Mouse (Mus musculus) forebrain, embryonic 15.5 days (tissue): ENCODE results near the gene Plxnd1. TPM values are rescaled to one million over a fixed set of nuclear protein-coding genes. Genes with fewer than 3 reads are reported as not detected.

Experiments
- ATAC-seq: fragments of 200-750 bp; cut with Nextera tagmentation; replicated peaks from 2 replicates; pipeline ENCODE4 v1.8.0; 2017; ENCODE audit warnings: mild to moderate bottlenecking, moderate TSS enrichment, moderate library complexity
- H3K27ac ChIP-seq: fragments of 300-500 bp; sonication (generic); replicated peaks from 2 replicates; pipeline ENCODE4 v1.5.1; 2015; ENCODE audit warnings: mild to moderate bottlenecking, inconsistent platforms
- H3K27me3 ChIP-seq: fragments of 300-500 bp; sonication (generic); 2 replicates; pipeline ENCODE4 v1.6.1; 2015; ENCODE audit warnings: inconsistent platforms
- H3K36me3 ChIP-seq: fragments of 300-500 bp; sonication (generic); 2 replicates; pipeline ENCODE4 v1.6.1; 2015; ENCODE audit warnings: mild to moderate bottlenecking, inconsistent platforms
- H3K4me1 ChIP-seq: fragments of 300-500 bp; sonication (generic); 2 replicates; pipeline ENCODE4 v1.6.1; 2015; ENCODE audit warnings: inconsistent platforms
- H3K4me2 ChIP-seq: fragments of 300-500 bp; sonication (generic); replicated peaks from 2 replicates; pipeline ENCODE4 v1.6.1; 2015; ENCODE audit warnings: mild to moderate bottlenecking, inconsistent platforms
- H3K4me3 ChIP-seq: fragments of 300-500 bp; sonication (generic); 2 replicates; pipeline ENCODE4 v1.5.1; 2015; ENCODE audit warnings: mild to moderate bottlenecking, inconsistent platforms
- H3K9ac ChIP-seq: fragments of 300-500 bp; sonication (generic); replicated peaks from 2 replicates; pipeline ENCODE4 v1.6.1; 2015; ENCODE audit warnings: mild to moderate bottlenecking, inconsistent platforms
- H3K9me3 ChIP-seq: fragments of 300-500 bp; sonication (generic); 2 replicates; pipeline ENCODE4 v1.6.1; 2016; ENCODE audit warnings: inconsistent platforms
- WGBS: fragments of 180-500 bp; shearing (Covaris S2); methylation state at CpG from one replicate; pipeline ENCODE4 v1.1.7; 2015; ENCODE audit warnings: mixed read lengths; 5-methylcytosine and 5-hydroxymethylcytosine counted together
- polyA plus RNA-seq: library from polyadenylated mRNA; unstranded; fragments of >200 nt; fragmentation: Nextera tagmentation; extraction: Ambion mirVana; gene quantifications from 2 replicates; pipeline ENCODE4 v1.2.1, GENCODE M21; 2015

The Plxnd1 gene
- polyA plus RNA-seq, 1 experiment from 2014 or later = 13.5 TPM

GRCm38 (mm10) chr6:115944638-115945037 is 50.2 kb downstream of the Plxnd1 start, which contains the start of gene H1foo:
TSS of gene H1foo (plus strand) at chr6:115944938.
- ATAC-seq = no peak

GRCm38 (mm10) chr6:115943498-115944427 is 51.0 kb downstream of the Plxnd1 start:
- Histone ChIP-seq H3K36me3 (no peaks in the 10 kb centered on the region), H3K27me3 (no peaks in the 10 kb centered on the region), H3K4me2 (no peak overlapping the region), H3K9ac (no peak overlapping the region), H3K4me3 (no peak overlapping the region), H3K9me3 (no peaks in the 10 kb centered on the region), H3K27ac (no peak overlapping the region), H3K4me1 (peaks cover 11% of the 10 kb centered on the region; the same call in 1 of the 2 replicates)
- whole genome bisulfite sequencing = 82% methylated on average over 9 of the region's 9 CpGs
- no peak for ATAC-seq

More at GRCm38 (mm10) chr6:115944638-115945037, 50.2 kb downstream of the Plxnd1 start, which contains the start of gene H1foo:
- Histone ChIP-seq H3K4me2 (no peak within 1 kb of the TSS), H3K27me3 (no peaks in the 10 kb centered on the region), H3K9me3 (no peaks in the 10 kb centered on the region), H3K9ac (no peak within 1 kb of the TSS), H3K27ac (no peak within 1 kb of the TSS), H3K36me3 (no peaks in the 10 kb centered on the region), H3K4me3 (no peak within 1 kb of the TSS), H3K4me1 (peaks cover 11% of the 10 kb centered on the region; the same call in 1 of the 2 replicates)
- 76% methylated on average over 5 of the region's 5 CpGs for WGBS

GRCm38 (mm10) chr6:115941128-115941527 is 53.7 kb downstream of the Plxnd1 start:
- H3K4me3 ChIP-seq = no peak overlapping the region
- ATAC-seq = no peak
- WGBS = 16% methylated on average over 10 of the region's 12 CpGs

GRCm38 (mm10) chr6:115940603-115941002 is 54.2 kb downstream of the Plxnd1 start:
- 76% methylated on average over 1 of the region's 1 CpGs for WGBS

More at GRCm38 (mm10) chr6:115941128-115941527, 53.7 kb downstream of the Plxnd1 start:
- Histone ChIP-seq H3K36me3 (no peaks in the 10 kb centered on the region), H3K27ac (no peak overlapping the region), H3K4me1 (peaks cover 5% of the 10 kb centered on the region; the same call in 1 of the 2 replicates), H3K27me3 (no peaks in the 10 kb centered on the region), H3K9ac (no peak overlapping the region), H3K9me3 (no peaks in the 10 kb centered on the region), H3K4me2 (no peak overlapping the region)

GRCm38 (mm10) chr6:115938798-115939197 is 56.0 kb downstream of the Plxnd1 start:
- Histone ChIP-seq H3K4me1 (peaks cover 3% of the 10 kb centered on the region; the same call in 1 of the 2 replicates), H3K36me3 (no peaks in the 10 kb centered on the region), H3K9me3 (no peaks in the 10 kb centered on the region), H3K4me3 (no peak overlapping the region), H3K27ac (no peak overlapping the region), H3K27me3 (no peaks in the 10 kb centered on the region), H3K4me2 (no peak overlapping the region), H3K9ac (no peak overlapping the region)
- no peak for ATAC-seq
- WGBS = 70% methylated on average over 1 of the region's 1 CpGs

More at GRCm38 (mm10) chr6:115940603-115941002, 54.2 kb downstream of the Plxnd1 start:
- peaks cover 3% of the 10 kb centered on the region; the same call in 1 of the 2 replicates for H3K4me1 ChIP-seq
- H3K9me3 ChIP-seq = no peaks in the 10 kb centered on the region
- H3K36me3 ChIP-seq = no peaks in the 10 kb centered on the region
- no peak overlapping the region for H3K4me3 ChIP-seq
- ATAC-seq = no peak
- no peak overlapping the region for H3K4me2 ChIP-seq
- no peaks in the 10 kb centered on the region for H3K27me3 ChIP-seq
- no peak overlapping the region for H3K27ac ChIP-seq
- no peak overlapping the region for H3K9ac ChIP-seq

- ATAC-seq = no peak
- Histone ChIP-seq H3K4me2 (no peak overlapping the region), H3K4me3 (no peak overlapping the region), H3K9ac (no peak overlapping the region), H3K27ac (no peak overlapping the region), H3K4me1 (peaks cover 3% of the 10 kb centered on the region; the same call in 1 of the 2 replicates), H3K27me3 (no peaks in the 10 kb centered on the region), H3K36me3 (no peaks in the 10 kb centered on the region), H3K9me3 (no peaks in the 10 kb centered on the region)
- WGBS = 95% methylated on average over 2 of the region's 2 CpGs
Measured at GRCm38 (mm10) chr6:115938011-115938410, 56.8 kb downstream of the Plxnd1 start.

- Histone ChIP-seq H3K4me1 (no peaks in the 10 kb centered on the region), H3K36me3 (no peaks in the 10 kb centered on the region), H3K27ac (no peak overlapping the region), H3K9me3 (no peaks in the 10 kb centered on the region), H3K4me2 (no peak overlapping the region), H3K9ac (no peak overlapping the region), H3K4me3 (no peak overlapping the region), H3K27me3 (no peaks in the 10 kb centered on the region)
- ATAC-seq = no peak
- 76% methylated on average over 8 of the region's 8 CpGs for WGBS
Measured at GRCm38 (mm10) chr6:115935544-115935943, 59.3 kb downstream of the Plxnd1 start.

GRCm38 (mm10) chr6:115932391-115932790 is 62.4 kb downstream of the Plxnd1 start:
- Histone ChIP-seq H3K27me3 (no peaks in the 10 kb centered on the region), H3K27ac (no peak overlapping the region), H3K4me2 (no peak overlapping the region), H3K9ac (no peak overlapping the region), H3K4me1 (peaks cover 11% of the 10 kb centered on the region), H3K9me3 (no peaks in the 10 kb centered on the region), H3K36me3 (no peaks in the 10 kb centered on the region), H3K4me3 (no peak overlapping the region)
- no peak for ATAC-seq
- 95% methylated on average over 3 of the region's 3 CpGs for WGBS

GRCm38 (mm10) chr6:115931639-115932038 is 63.2 kb downstream of the Plxnd1 start, which contains the start of gene Rho:
TSS of gene Rho (plus strand) at chr6:115931748.
- H3K4me3 ChIP-seq = no peak within 1 kb of the TSS
- no peak within 1 kb of the TSS for H3K4me2 ChIP-seq
- H3K27ac ChIP-seq = no peak within 1 kb of the TSS
- H3K9me3 ChIP-seq = no peaks in the 10 kb centered on the region
- 90% methylated on average over 14 of the region's 14 CpGs for WGBS
- peaks cover 18% of the 10 kb centered on the region for H3K4me1 ChIP-seq
- no peaks in the 10 kb centered on the region for H3K36me3 ChIP-seq
- H3K9ac ChIP-seq = no peak within 1 kb of the TSS
- ATAC-seq = no peak
- no peaks in the 10 kb centered on the region for H3K27me3 ChIP-seq

GRCm38 (mm10) chr6:115930018-115930417 is 64.8 kb downstream of the Plxnd1 start:
- ATAC-seq = no peak
- Histone ChIP-seq H3K4me3 (no peak overlapping the region), H3K27ac (no peak overlapping the region), H3K4me1 (peaks cover 32% of the 10 kb centered on the region), H3K27me3 (no peaks in the 10 kb centered on the region), H3K9ac (no peak overlapping the region), H3K4me2 (no peak overlapping the region), H3K9me3 (no peaks in the 10 kb centered on the region), H3K36me3 (no peaks in the 10 kb centered on the region)
- WGBS = 71% methylated on average over 5 of the region's 5 CpGs

GRCm38 (mm10) chr6:115927292-115928242 is 67.2 kb downstream of the Plxnd1 start:
- Histone ChIP-seq H3K9ac (no peak overlapping the region), H3K4me3 (no peak overlapping the region), H3K36me3 (no peaks in the 10 kb centered on the region), H3K27me3 (no peaks in the 10 kb centered on the region), H3K9me3 (no peaks in the 10 kb centered on the region), H3K4me1 (peaks cover 32% of the 10 kb centered on the region), H3K27ac (peak overlapping the region; percentile 88), H3K4me2 (no peak overlapping the region)
- WGBS = 35% methylated on average over 10 of the region's 10 CpGs
- ATAC-seq = peak; percentile 74
